Mouse (Mus musculus) frontal cortex, postnatal 36 days (tissue): ENCODE measurements at regions not wholly inside any gene's neighbourhood (a gene's known extent, or its start where the extent isn't known, plus 50 kb on each side); places are given as distances from the start of the nearest gene placed in this dataset.

Source experiments
- DNase-seq, 2 experiments: peaks; one replicate each; pipeline ENCODE4 v3.0.0; 2022; ENCODE audit warnings: low spot score in 2 of 2

DNA sequence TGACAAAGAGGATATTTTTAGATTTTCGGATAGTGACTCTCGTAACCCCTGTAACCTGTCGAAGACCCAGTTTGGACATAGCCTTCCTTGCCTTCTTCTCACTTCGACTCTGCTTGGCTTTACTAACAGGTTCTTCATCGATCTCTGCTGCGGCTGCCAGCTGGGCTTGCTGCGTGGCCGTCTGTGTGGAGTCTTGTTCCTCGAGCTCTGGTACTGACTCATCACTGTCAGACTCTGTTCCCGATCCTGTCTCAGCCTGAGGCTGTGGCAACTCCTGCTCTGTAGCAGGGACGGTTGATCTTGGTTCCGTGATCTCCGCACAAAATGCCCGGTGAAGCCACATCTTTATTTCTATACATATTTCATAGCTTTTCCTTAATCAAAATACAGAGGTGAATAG is 1230.7 kb downstream of the Flrt2 start:
- DNase-seq, result peak; percentile 4 to 6
